Mouse (Mus musculus) layer of hippocampus, postnatal 25 days (tissue): ENCODE measurements around the gene Fahd2a. TPM values are rescaled to one million over a fixed set of nuclear protein-coding genes. Genes with fewer than 3 reads are reported as not detected.

Experiments
- DNase-seq, 2 experiments: peaks; one replicate each; pipeline ENCODE4 v3.0.0; 2022; ENCODE audit warnings: mixed read lengths in 2 of 2, low spot score in 1 of 2; ENCODE audit errors: extremely low spot score in 1 of 2
- total RNA-seq, 2 experiments: library from RNA; stranded (reverse); gene quantifications; 2 replicates each; pipeline ENCODE4 v1.2.3; 2021

Gene Fahd2a
- total RNA-seq, 2 experiments from 2014 or later = 17.7 to 17.9 TPM

DNA sequence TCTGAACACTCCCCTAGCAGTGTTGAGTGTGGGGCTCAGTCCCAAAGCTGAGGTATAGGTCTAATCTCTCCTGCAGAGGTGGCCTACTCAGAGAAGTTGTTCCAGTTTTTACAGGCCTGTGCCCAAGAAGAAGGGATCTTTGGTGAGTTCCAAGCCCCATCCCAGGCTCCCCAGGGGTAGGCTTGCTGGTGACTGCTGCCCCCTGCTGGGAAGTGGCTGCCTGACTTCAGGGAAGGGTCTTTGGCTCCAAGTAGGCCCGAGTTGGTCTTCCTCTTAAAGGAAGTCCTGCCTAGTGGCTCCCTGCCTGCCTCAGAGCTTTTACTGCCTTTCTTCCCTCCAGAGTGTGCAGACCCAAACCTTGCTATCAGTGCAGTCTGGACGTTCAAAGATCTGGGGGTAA is 9.2 kb downstream of the Fahd2a start:
- DNase-seq = peak in 1 of 2 experiments; percentile 49

DNA sequence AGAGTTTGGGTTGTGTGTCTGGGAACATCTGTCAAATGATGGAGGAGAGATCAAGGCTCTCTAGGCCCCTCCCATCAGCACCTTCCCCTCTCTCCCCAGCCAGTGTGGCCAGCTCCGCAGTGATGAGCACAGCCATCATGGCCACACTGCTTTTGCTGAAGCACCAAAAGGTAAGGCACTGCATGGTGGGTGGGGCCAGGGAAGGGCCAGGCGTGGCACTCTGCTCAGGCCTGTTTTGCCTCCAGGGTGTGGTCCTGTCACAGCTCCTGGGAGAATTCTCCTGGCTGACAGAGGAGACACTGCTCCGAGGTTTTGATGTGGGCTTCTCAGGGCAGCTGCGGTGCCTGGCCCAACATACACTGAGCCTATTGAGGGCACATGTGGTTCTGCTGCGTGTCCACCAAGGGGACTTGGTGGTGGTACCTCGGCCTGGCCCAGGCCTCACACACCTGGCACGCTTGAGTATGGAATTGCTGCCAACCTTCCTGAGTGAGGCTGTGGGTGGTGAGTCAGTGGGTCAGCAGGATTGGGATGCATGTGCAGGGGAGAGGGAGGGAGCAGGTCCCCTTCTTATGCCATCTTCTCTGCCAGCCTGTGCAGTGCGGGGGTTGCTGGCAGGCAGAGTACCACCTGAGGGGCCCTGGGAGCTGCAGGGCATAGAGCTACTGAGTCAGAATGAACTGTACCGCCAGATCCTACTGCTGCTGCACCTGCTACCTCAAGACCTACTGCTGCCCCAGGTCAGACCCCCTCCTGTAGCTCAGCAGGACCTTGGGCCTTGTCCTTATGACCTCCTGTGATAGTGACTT is 10.7 kb downstream of the Fahd2a start:
- no peak for DNase-seq

DNA sequence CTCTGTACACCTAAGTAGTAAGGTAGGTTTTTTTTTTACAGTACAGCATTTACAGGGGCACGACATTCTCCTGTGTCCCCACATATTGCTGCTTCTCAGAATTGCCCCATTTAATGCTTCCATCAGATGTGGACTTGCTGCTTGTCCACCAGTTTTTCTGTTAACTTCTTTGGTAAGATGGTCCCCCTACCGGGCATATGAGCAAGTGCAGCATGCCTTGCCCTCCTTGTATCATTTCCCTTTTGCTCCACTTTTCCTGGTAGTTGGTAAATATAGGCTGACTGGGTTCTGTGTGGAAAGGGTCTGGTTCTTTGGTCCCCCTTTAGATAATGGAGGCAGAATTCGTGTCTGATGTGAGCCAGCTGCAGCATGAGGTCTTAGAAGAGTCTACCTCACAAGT is 14.1 kb downstream of the Fahd2a start:
- peak; percentile 25 to 44 for DNase-seq

DNA sequence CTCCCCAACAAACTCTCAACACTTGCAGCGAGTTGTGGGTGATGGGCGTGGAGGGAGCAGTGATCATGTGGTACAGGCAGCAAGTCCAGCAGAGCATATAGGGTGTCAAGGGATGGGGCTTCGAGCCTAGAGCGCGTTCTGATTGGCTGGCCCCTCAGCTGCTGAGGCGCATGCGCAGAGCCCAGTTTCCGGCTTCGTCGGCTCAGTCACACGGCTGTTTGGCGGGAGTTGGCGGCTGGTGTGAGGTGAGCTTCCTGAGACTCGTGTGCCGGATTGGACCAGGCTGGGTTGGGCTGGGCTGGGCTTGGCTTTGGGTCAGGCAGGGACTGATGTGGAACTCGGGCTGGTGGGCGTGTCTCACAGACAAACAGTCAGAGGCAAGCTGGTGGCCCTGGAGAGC is 19.4 kb downstream of the Fahd2a start, which contains the start of gene Gpat2:
Gene Gpat2 (plus strand): TSS at position 223 of the 400 bp plus-strand sequence.
- DNase-seq = no peak

DNA sequence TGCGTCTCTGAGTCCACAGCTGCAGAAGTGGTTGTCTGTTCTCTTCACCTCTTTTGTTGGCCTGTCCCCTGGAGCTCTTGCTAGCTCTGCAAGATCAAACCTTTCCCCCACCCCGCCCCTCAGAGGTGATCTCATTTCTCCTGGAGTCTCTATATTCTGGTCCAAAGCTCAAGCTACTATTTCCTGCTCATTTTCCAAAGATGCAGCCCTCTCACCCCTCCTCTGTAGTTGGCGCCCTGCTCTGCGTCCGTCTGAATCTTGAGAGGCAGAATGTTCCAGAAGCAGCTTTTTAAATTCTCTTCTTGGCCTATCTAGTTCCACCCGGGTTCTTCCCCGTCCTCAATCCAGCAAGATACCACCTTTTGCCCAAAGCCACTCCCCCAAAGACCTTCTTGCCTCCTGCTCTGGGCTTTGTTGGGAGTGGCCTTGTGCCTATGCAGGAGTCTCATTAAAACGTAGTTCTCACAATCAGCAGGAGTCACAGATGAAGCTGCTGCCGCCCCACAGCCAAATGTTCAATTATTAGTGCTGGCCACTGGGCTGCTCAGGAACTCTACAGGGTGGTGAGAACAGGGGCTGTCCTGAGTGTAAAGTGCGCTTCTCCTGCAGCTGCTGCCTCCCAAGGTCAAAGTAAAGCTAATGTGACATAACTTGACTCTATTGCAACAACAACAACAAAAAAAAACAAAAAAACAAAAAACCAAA is 25.9 kb downstream of the Fahd2a start:
- no peak for DNase-seq

DNA sequence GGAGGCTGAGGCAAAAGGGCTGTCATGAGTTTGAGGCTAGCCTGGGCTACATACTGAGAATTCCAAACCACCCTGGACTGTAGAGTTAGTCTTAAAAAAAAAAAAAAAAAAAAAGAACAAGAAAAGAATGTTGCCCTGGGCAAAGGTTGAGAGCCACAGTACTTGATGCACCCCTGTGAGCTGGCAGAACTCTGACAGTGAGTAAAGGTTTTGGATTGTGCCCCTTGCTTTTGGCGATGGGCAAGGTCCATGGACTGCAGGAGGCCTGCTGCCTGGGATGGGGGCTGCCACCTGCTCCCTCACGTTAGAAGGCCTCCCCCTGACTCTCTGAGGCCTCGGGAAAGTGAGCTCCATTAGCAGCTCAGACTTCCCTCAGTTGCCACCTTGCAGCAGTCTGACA is 27.7 kb downstream of the Fahd2a start:
- no peak for DNase-seq

DNA sequence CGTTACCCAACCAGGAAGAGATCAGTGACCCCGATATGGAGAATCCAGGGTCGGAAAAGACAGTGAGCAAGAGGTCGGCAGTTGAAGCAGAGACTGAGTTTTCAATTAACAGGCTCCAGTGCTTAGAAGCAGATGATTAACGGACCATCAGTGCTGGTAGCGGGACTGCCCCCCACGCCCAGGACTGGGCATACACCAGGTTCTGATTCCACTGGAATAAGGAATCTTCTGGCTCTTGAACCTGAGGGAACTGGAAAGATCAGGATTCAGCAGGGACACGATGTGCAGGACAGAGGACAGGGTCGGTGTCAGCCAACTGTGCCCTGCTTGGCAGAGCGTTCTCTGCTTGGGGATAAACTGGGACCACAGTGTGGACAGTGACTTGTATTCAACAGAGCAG is 28.6 kb downstream of the Fahd2a start:
- DNase-seq = no peak

DNA sequence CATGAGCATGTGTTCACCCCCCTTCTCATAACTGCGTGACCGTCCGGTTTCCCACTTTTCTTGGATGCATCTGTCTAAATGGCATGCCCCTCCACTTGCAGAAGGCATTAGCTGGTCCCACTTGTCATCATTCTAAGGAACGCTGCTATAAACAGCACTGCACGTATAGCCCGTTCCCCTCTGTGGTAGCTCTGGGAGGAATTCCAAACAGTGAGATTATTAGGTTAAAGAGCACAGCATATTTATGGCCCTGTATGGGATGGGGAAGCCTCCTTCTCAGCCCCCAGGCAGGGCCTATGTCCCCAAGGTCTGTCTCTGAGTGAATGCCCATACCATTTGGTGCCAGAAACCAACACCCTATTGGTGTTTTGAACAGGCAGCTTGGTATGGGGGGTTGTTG is 33.2 kb downstream of the Fahd2a start:
- DNase-seq = no peak

DNA sequence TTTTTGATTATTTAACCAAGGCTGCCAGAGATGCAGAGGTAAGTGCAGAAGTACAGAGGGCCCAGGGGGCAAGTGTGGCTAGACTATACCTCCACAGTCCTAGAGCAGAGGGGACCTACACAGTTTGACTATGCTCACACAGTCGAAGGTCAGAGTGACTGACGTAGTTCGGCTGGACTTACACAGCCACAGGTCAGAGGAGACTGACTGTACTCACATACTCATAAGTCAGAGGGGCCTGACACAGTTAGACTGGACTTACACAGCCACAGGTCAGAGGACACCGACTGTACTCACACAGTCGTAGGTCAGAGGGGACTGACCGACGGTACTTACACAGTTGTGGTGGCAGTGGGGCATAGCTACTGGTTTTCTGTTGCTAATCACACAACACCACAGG is 45.6 kb downstream of the Fahd2a start:
- no peak for DNase-seq

DNA sequence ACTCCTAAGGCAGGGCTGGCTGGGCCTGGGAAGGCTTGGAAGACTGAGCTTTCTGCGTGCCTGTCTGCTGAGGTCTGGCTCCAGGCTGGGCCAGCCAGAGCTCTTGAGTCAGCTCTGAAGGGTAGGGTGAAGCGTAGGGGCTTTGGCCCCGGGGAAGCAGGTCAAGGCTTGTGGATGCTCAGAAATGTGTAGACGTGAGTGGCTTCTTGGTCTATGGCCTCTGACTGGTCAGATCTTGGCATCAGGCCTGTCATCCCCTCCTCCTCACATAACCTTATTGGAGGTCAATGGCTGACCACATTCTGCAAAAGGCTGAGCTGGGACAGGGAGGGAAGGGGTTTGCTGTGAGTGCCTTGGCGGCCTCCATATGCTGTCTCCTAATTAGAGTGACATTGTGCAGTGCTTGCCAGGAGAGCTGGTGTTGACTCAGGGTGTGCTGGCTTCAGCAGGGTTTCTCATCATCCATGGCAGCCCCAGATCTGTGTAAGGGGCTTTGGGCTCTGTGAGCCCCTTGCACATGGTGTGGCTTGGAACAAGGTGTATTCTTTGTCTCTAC is 49.7 kb downstream of the Fahd2a start:
- DNase-seq = no peak

DNA sequence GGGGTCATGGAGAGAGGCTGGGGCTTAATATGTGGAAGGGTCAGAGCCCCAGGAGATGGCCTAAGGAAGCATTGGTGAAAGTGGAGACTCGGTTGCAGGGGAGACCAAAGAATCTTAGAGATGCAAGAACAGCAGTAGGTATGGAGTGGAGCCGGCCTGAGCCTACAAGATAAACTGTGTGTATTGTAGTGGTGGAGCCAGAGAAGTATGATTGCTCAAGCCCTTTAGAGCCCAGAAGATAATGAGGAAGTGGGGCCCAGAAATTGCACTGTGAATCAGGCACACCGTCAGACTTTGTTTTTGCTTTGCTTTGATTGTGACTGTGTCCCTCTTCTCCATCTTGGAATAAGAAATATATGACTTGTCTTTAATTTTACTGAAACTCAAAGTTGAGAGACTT is 53.0 kb downstream of the Fahd2a start:
- no peak for DNase-seq

DNA sequence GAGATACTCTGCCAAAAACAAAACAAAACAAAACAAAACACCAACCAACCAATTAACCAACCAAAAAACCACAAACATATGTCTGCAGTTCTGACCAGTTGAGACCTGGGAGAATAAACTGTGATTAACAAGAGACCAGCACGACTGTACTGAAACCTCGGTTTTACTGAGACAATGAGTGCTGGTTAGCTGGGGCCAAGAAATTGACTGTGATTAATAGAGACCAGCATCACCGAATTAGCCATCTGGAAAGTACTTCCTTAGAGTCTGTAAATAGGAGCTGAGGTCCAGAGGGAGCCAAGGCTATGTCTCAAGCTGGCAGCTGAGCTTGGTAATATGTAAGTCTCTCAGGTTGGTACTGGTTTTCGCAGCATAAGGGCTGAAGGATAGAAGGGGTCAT is 53.5 kb downstream of the Fahd2a start:
- no peak for DNase-seq

DNA sequence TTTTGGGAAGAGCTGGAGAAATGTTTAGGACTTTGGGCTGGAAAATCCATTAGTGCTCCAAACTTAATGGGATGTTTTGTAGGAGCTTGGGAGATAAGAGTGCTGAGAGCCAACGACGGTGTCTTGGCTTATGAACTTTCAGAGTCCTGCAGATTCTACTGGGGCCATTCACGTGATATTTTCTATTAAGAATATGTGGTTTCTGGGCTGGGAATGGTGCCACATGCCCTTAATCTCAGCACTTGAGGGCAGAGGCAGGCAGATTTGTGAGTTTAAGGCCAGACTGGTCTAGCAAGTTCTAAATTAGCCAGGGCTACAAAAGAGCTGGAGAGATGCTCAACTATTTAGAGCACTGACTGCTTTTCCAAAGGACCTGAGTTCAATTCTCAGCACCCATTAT is 54.0 kb downstream of the Fahd2a start:
- DNase-seq = no peak

DNA sequence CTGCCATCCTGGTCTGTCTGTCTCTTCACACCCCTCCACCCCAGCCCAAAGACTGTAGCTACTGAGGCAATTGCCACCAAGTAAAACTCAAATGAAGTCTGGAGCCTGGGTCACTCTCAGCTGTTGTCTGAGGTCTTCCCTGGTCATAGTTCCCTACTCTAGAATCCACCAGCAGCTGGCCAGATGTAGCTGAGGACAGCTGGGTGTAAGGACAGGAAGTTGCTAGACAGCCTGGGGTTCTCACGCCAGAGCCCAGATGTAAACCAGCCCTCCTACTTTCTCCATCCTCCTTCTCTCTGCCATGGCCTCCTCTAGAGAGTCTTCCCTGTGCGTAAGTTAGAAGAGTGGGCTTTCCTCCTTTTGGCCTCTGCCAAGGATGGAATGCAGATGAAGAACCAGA is 56.8 kb downstream of the Fahd2a start:
- DNase-seq = no peak

Other genes with a start within 250 kb of the Fahd2a start
- 1 to 10 TPM in 1 of 2 experiments, under 1 TPM in 1; 0.49 to 1.2 TPM for gene 1810024B03Rik, start 236.3 kb downstream of the Fahd2a start, total RNA-seq
- 10 to 100 TPM; 84.2 to 88.6 TPM for gene Snrnp200, start 236.2 kb downstream of the Fahd2a start, total RNA-seq
- gene Ciao1, start 196.7 kb downstream of the Fahd2a start, total RNA-seq = 10 to 100 TPM; 76.0 to 87.5 TPM
- gene Tmem127, start 196.7 kb downstream of the Fahd2a start, total RNA-seq = 10 to 100 TPM; 83.4 to 83.5 TPM
- gene Stard7, start 174.3 kb downstream of the Fahd2a start, total RNA-seq = 100 to 1,000 TPM; 110 to 114 TPM
- 1 to 10 TPM; 1.2 to 1.3 TPM for gene Dusp2, start 108.4 kb downstream of the Fahd2a start, total RNA-seq
- gene Astl, start 105.9 kb downstream of the Fahd2a start, total RNA-seq = not detected
- under 1 TPM; 0.14 to 0.15 TPM for gene Adra2b, start 81.4 kb downstream of the Fahd2a start, total RNA-seq
- under 1 TPM; 0.26 to 0.27 TPM for gene Gpat2, start 19.4 kb downstream of the Fahd2a start, total RNA-seq
- 10 to 100 TPM; 63.9 to 73.7 TPM for gene Kcnip3, start 77.5 kb upstream of the Fahd2a start, total RNA-seq
- gene Prom2, start 96.9 kb upstream of the Fahd2a start, total RNA-seq = under 1 TPM in 1 of 2 experiments, not detected in 1; 0.05 TPM
- 1 to 10 TPM; 8.3 to 8.9 TPM for gene Zfp661, start 142.5 kb upstream of the Fahd2a start, total RNA-seq
- 100 to 1,000 TPM in 1 of 2 experiments, 10 to 100 TPM in 1; 81.1 to 102 TPM for gene Mrps5, start 142.7 kb upstream of the Fahd2a start, total RNA-seq
- gene Mal, start 212.1 kb upstream of the Fahd2a start, total RNA-seq = 100 to 1,000 TPM; 190 to 231 TPM